Mouse (Mus musculus) stomach, postnatal 0 days (tissue): Measurements from ENCODE around the gene Ppfibp1.

ENCODE experiments used
- CTCF ChIP-seq: IDR thresholded peaks from 2 replicates; pipeline ENCODE4 v1.5.1; 2016; ENCODE audit warnings: antibody characterized with exemption, low read depth, mild to moderate bottlenecking, moderate library complexity
- EP300 ChIP-seq: optimal IDR thresholded peaks from 2 replicates; pipeline ENCODE3; 2016; ENCODE audit warnings: antibody characterized with exemption

- no peak for TF ChIP-seq CTCF
- no peak for TF ChIP-seq EP300
Measured at GRCm38 (mm10) chr6:147018364-147018763, 130.1 kb downstream of the Ppfibp1 start.
